Mouse (Mus musculus) adrenal gland, postnatal 14 days (tissue): ENCODE measurements around the gene Nxf1. TPM values are rescaled to one million over a fixed set of nuclear protein-coding genes. Genes with fewer than 3 reads are reported as not detected.
A peak's percentile ranks its signal among the peaks of the same experiment; 100 is the strongest.
"Not testable (repeated sequence)": the region's sequence is repeated elsewhere in the genome, so short reads cannot be mapped to it uniquely, and the experiment has no call there.

Experiments
- DNase-seq: peaks from one replicate; pipeline ENCODE4 v3.0.0; 2021; ENCODE audit warnings: mixed read lengths
- total RNA-seq: library from RNA; stranded (reverse); gene quantifications from 2 replicates; pipeline ENCODE4 v1.2.3, GENCODE M21; 2021

The Nxf1 gene
- total RNA-seq, 1 experiment from 2014 or later = 110 TPM

GRCm38 (mm10) chr19:8723574-8724346 lies 33.1 kb upstream of the Nxf1 start:
- DNase-seq = peak; percentile 28

GRCm38 (mm10) chr19:8724392-8724791 lies 32.5 kb upstream of the Nxf1 start:
- no peak for DNase-seq

- DNase-seq = no peak
Measured at GRCm38 (mm10) chr19:8725081-8725613, 31.7 kb upstream of the Nxf1 start.

- no peak for DNase-seq
Measured at GRCm38 (mm10) chr19:8726609-8727390, 30.1 kb upstream of the Nxf1 start.

- no peak for DNase-seq
Measured at GRCm38 (mm10) chr19:8727495-8728114, 29.3 kb upstream of the Nxf1 start.

GRCm38 (mm10) chr19:8728335-8729099 lies 28.4 kb upstream of the Nxf1 start:
- DNase-seq = not testable (repeated sequence)

- no peak for DNase-seq
Measured at GRCm38 (mm10) chr19:8734334-8734733, 22.5 kb upstream of the Nxf1 start.

GRCm38 (mm10) chr19:8735389-8736159 lies 21.3 kb upstream of the Nxf1 start, which contains the start of gene Wdr74:
TSS of gene Wdr74 (plus strand) at chr19:8735827.
- DNase-seq = peak; percentile 94

GRCm38 (mm10) chr19:8736160-8736467 lies 20.8 kb upstream of the Nxf1 start:
- DNase-seq = no peak

- no peak for DNase-seq
Measured at GRCm38 (mm10) chr19:8738911-8739310, 18.0 kb upstream of the Nxf1 start.

GRCm38 (mm10) chr19:8739646-8740045 lies 17.2 kb upstream of the Nxf1 start:
- DNase-seq = no peak

GRCm38 (mm10) chr19:8740603-8741002 lies 16.3 kb upstream of the Nxf1 start, which contains the start of gene 1700092M07Rik:
TSS of gene 1700092M07Rik (plus strand) at chr19:8740718.
- no peak for DNase-seq

- peak; percentile 97 for DNase-seq
Measured at GRCm38 (mm10) chr19:8741243-8741869, 15.5 kb upstream of the Nxf1 start, which contains the start of gene Stx5a. TSS of gene Stx5a (plus strand) at chr19:8741413.

GRCm38 (mm10) chr19:8742176-8742575 lies 14.7 kb upstream of the Nxf1 start:
- DNase-seq = peak; percentile 46

GRCm38 (mm10) chr19:8745382-8745781 lies 11.5 kb upstream of the Nxf1 start:
- no peak for DNase-seq

- no peak for DNase-seq
Measured at GRCm38 (mm10) chr19:8747368-8747767, 9.5 kb upstream of the Nxf1 start.

- no peak for DNase-seq
Measured at GRCm38 (mm10) chr19:8755652-8756051, 1.2 kb upstream of the Nxf1 start.

- DNase-seq = no peak
Measured at GRCm38 (mm10) chr19:8757471-8757998, 662 bp downstream of the Nxf1 start.

GRCm38 (mm10) chr19:8758899-8759298 lies 2.0 kb downstream of the Nxf1 start:
- DNase-seq = no peak

GRCm38 (mm10) chr19:8760757-8761156 lies 3.9 kb downstream of the Nxf1 start:
- no peak for DNase-seq
